Mouse (Mus musculus) forebrain, embryonic 12.5 days (tissue): Measurements from ENCODE around the gene Tram2. TPM values are rescaled to one million over a fixed set of nuclear protein-coding genes. Genes with fewer than 3 reads are reported as not detected.

Source experiments
- ATAC-seq: fragments of 200-750 bp; cut with Nextera tagmentation; 2 replicates; pipeline ENCODE4 v1.8.0; 2017; ENCODE audit warnings: moderate TSS enrichment; ENCODE audit not compliant: low FRiP score
- H3K27ac ChIP-seq: fragments of 300-500 bp; sonication (generic); 2 replicates; pipeline ENCODE4 v1.5.1; 2016; ENCODE audit warnings: mild to moderate bottlenecking
- H3K27me3 ChIP-seq: fragments of 300-500 bp; sonication (generic); 2 replicates; pipeline ENCODE4 v1.6.1; 2016; ENCODE audit warnings: mild to moderate bottlenecking
- H3K36me3 ChIP-seq: fragments of 300-500 bp; sonication (generic); replicated peaks from 2 replicates; pipeline ENCODE4 v1.6.1; 2016; ENCODE audit warnings: mild to moderate bottlenecking
- H3K4me1 ChIP-seq: fragments of 300-500 bp; sonication (generic); 2 replicates; pipeline ENCODE4 v1.6.1; 2016
- H3K4me2 ChIP-seq: fragments of 300-500 bp; sonication (generic); 2 replicates; pipeline ENCODE4 v1.6.1; 2016; ENCODE audit warnings: mild to moderate bottlenecking, moderate library complexity
- H3K4me3 ChIP-seq: fragments of 300-500 bp; sonication (generic); replicated peaks from 2 replicates; pipeline ENCODE4 v1.5.1; 2016; ENCODE audit warnings: mild to moderate bottlenecking
- H3K9ac ChIP-seq: fragments of 300-500 bp; sonication (generic); 2 replicates; pipeline ENCODE4 v1.6.1; 2016; ENCODE audit warnings: mild to moderate bottlenecking
- H3K9me3 ChIP-seq: fragments of 300-500 bp; sonication (generic); 2 replicates; pipeline ENCODE4 v1.6.1; 2016
- WGBS: fragments of 180-500 bp; shearing (Covaris S2); methylation state at CpG from one replicate; pipeline ENCODE4 v1.1.7; 2016; 5-methylcytosine and 5-hydroxymethylcytosine counted together
- polyA plus RNA-seq: library from polyadenylated mRNA; unstranded; fragments of >200 nt; fragmentation: Nextera tagmentation; extraction: Ambion mirVana; gene quantifications from 2 replicates; pipeline ENCODE4 v1.2.1, GENCODE M21; 2016

The Tram2 gene
- polyA plus RNA-seq, 1 experiment from 2014 or later: 4.1 TPM

GRCm38 (mm10) chr1:21078481-21079214 is 381 bp downstream of the Tram2 start:
- H3K27ac ChIP-seq: no peak overlapping the region
- no peaks in the 10 kb centered on the region for H3K9me3 ChIP-seq
- under 1% methylated on average over 27 of the region's 36 CpGs for WGBS
- peaks cover 51% of the 10 kb centered on the region for H3K4me1 ChIP-seq
- H3K4me2 ChIP-seq: peak overlapping the region; percentile 71
- peak; percentile 70 for ATAC-seq
- H3K27me3 ChIP-seq: 0 out of 2 replicates have a peak, but pooled peaks cover 3% of the 10 kb centered on the region
- no peaks in the 10 kb centered on the region for H3K36me3 ChIP-seq
- peak overlapping the region; percentile 63 for H3K4me3 ChIP-seq
- peak overlapping the region; percentile 72 for H3K9ac ChIP-seq

GRCm38 (mm10) chr1:21077619-21078018 is 1.4 kb downstream of the Tram2 start:
- Histone ChIP-seq H3K9ac (no peak overlapping the region), H3K4me3 (no peak overlapping the region), H3K4me2 (peak overlapping the region; percentile 71), H3K9me3 (no peaks in the 10 kb centered on the region), H3K36me3 (no peaks in the 10 kb centered on the region), H3K27me3 (0 out of 2 replicates have a peak, but pooled peaks cover 3% of the 10 kb centered on the region), H3K4me1 (peaks cover 57% of the 10 kb centered on the region), H3K27ac (no peak overlapping the region)
- 73% methylated on average over 7 of the region's 7 CpGs for WGBS
- ATAC-seq: no peak

GRCm38 (mm10) chr1:21077191-21077590 is 1.8 kb downstream of the Tram2 start:
- no peak overlapping the region for H3K9ac ChIP-seq
- H3K4me2 ChIP-seq: peak overlapping the region; percentile 71
- no peak overlapping the region for H3K4me3 ChIP-seq
- WGBS: 42% methylated on average over 5 of the region's 5 CpGs
- no peaks in the 10 kb centered on the region for H3K36me3 ChIP-seq
- no peak for ATAC-seq
- peaks cover 58% of the 10 kb centered on the region for H3K4me1 ChIP-seq
- no peak overlapping the region for H3K27ac ChIP-seq
- H3K27me3 ChIP-seq: 0 out of 2 replicates have a peak, but pooled peaks cover 3% of the 10 kb centered on the region
- H3K9me3 ChIP-seq: no peaks in the 10 kb centered on the region

- Histone ChIP-seq H3K4me3 (no peak overlapping the region), H3K9ac (no peak overlapping the region), H3K27me3 (0 out of 2 replicates have a peak, but pooled peaks cover 3% of the 10 kb centered on the region), H3K36me3 (no peaks in the 10 kb centered on the region), H3K4me2 (peak overlapping the region; percentile 32), H3K9me3 (no peaks in the 10 kb centered on the region), H3K27ac (no peak overlapping the region), H3K4me1 (peaks cover 58% of the 10 kb centered on the region)
- no peak for ATAC-seq
- 24% methylated on average over 6 of the region's 6 CpGs for WGBS
Measured at GRCm38 (mm10) chr1:21075986-21076495, 3.0 kb downstream of the Tram2 start.

- Histone ChIP-seq H3K4me2 (no peak overlapping the region), H3K4me3 (no peak overlapping the region), H3K9ac (no peak overlapping the region), H3K27me3 (0 out of 2 replicates have a peak, but pooled peaks cover 3% of the 10 kb centered on the region), H3K36me3 (no peaks in the 10 kb centered on the region), H3K27ac (0 out of 2 replicates have a peak overlapping the region, but pooled peaks have one; percentile 5), H3K4me1 (peaks cover 58% of the 10 kb centered on the region), H3K9me3 (no peaks in the 10 kb centered on the region)
- no peak for ATAC-seq
- WGBS: 50% methylated on average over 5 of the region's 5 CpGs
Measured at GRCm38 (mm10) chr1:21074231-21074630, 4.8 kb downstream of the Tram2 start.

- no peak overlapping the region for H3K27ac ChIP-seq
Measured at GRCm38 (mm10) chr1:21072875-21073444, 6.1 kb downstream of the Tram2 start.

GRCm38 (mm10) chr1:21070658-21071057 is 8.4 kb downstream of the Tram2 start:
- Histone ChIP-seq H3K4me1 (peaks cover 28% of the 10 kb centered on the region), H3K4me2 (no peak overlapping the region), H3K36me3 (0 out of 2 replicates have a peak, but pooled peaks cover 6% of the 10 kb centered on the region), H3K4me3 (no peak overlapping the region), H3K9me3 (no peaks in the 10 kb centered on the region), H3K9ac (no peak overlapping the region), H3K27ac (no peak overlapping the region), H3K27me3 (no peaks in the 10 kb centered on the region)
- no peak for ATAC-seq
- 86% methylated on average over 13 of the region's 13 CpGs for WGBS

More at GRCm38 (mm10) chr1:21072875-21073444, 6.1 kb downstream of the Tram2 start:
- H3K9me3 ChIP-seq: no peaks in the 10 kb centered on the region
- H3K4me1 ChIP-seq: peaks cover 51% of the 10 kb centered on the region
- H3K36me3 ChIP-seq: no peaks in the 10 kb centered on the region
- no peak overlapping the region for H3K9ac ChIP-seq
- no peak for ATAC-seq
- WGBS: 92% methylated on average over 12 of the region's 12 CpGs
- 0 out of 2 replicates have a peak, but pooled peaks cover 3% of the 10 kb centered on the region for H3K27me3 ChIP-seq
- no peak overlapping the region for H3K4me2 ChIP-seq
- no peak overlapping the region for H3K4me3 ChIP-seq

GRCm38 (mm10) chr1:21069830-21070522 is 9.1 kb downstream of the Tram2 start:
- 80% methylated on average over 12 of the region's 12 CpGs for WGBS
- H3K27ac ChIP-seq: no peak overlapping the region
- ATAC-seq: no peak

GRCm38 (mm10) chr1:21068491-21068890 is 10.5 kb downstream of the Tram2 start:
- no peak overlapping the region for H3K27ac ChIP-seq
- WGBS: 84% methylated on average over 1 of the region's 1 CpGs
- no peak overlapping the region for H3K9ac ChIP-seq
- H3K4me1 ChIP-seq: peaks cover 6% of the 10 kb centered on the region
- ATAC-seq: 0 out of 2 replicates have a peak, but pooled peaks have one; percentile 24
- H3K9me3 ChIP-seq: no peaks in the 10 kb centered on the region
- H3K4me2 ChIP-seq: no peak overlapping the region
- no peak overlapping the region for H3K4me3 ChIP-seq
- 0 out of 2 replicates have a peak, but pooled peaks cover 6% of the 10 kb centered on the region for H3K36me3 ChIP-seq
- no peaks in the 10 kb centered on the region for H3K27me3 ChIP-seq

More at GRCm38 (mm10) chr1:21069830-21070522, 9.1 kb downstream of the Tram2 start:
- 0 out of 2 replicates have a peak, but pooled peaks cover 6% of the 10 kb centered on the region for H3K36me3 ChIP-seq
- no peak overlapping the region for H3K9ac ChIP-seq
- H3K4me3 ChIP-seq: no peak overlapping the region
- no peak overlapping the region for H3K4me2 ChIP-seq
- H3K9me3 ChIP-seq: no peaks in the 10 kb centered on the region
- H3K4me1 ChIP-seq: peaks cover 21% of the 10 kb centered on the region
- H3K27me3 ChIP-seq: no peaks in the 10 kb centered on the region

GRCm38 (mm10) chr1:21067536-21068221 is 11.3 kb downstream of the Tram2 start:
- Histone ChIP-seq H3K36me3 (0 out of 2 replicates have a peak, but pooled peaks cover 6% of the 10 kb centered on the region), H3K4me3 (no peak overlapping the region), H3K9me3 (no peaks in the 10 kb centered on the region), H3K27ac (no peak overlapping the region), H3K4me2 (no peak overlapping the region), H3K9ac (no peak overlapping the region), H3K27me3 (no peaks in the 10 kb centered on the region), H3K4me1 (peaks cover 2% of the 10 kb centered on the region; the same call in 1 of the 2 replicates)
- ATAC-seq: no peak
- WGBS: 93% methylated on average over 11 of the region's 11 CpGs

- H3K9ac ChIP-seq: no peak overlapping the region
- no peak for ATAC-seq
- H3K4me1 ChIP-seq: no peaks in the 10 kb centered on the region
- H3K4me2 ChIP-seq: no peak overlapping the region
- WGBS: 91% methylated on average over 5 of the region's 5 CpGs
- no peak overlapping the region for H3K27ac ChIP-seq
- H3K36me3 ChIP-seq: 0 out of 2 replicates have a peak, but pooled peaks cover 6% of the 10 kb centered on the region
- H3K4me3 ChIP-seq: no peak overlapping the region
- no peaks in the 10 kb centered on the region for H3K27me3 ChIP-seq
- H3K9me3 ChIP-seq: no peaks in the 10 kb centered on the region
Measured at GRCm38 (mm10) chr1:21064153-21064552, 14.9 kb downstream of the Tram2 start.
